Mouse (Mus musculus): Measurements from ENCODE around the gene Tprgl.

Gene Tprgl

DNA sequence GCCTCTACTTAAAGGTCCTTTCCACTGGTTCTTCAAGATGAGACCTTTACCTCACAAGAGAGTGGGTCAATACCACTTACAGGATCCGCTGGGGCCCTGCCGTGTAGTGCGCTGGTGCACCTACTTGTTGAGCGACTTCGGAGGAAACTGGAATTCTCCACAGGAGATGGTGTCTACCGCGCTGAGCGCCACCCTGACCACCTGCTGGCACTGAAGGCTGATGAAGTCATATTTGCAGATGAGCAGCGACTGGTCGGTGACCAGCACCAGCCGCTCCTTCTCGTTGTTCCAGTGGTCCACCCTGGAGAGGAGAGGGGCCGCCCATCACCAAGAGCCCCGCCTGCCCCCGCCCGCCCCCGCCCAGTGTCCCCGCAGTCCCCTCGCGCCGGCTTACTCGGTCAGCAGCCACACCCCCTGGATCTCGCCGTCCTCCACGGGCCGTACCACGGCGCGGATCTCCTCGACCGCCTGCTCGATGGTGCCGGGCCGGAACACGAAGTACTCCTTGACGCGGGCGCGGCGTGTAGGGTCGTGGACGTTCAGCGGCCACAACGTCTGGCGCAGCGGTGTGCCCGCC, 417 bp downstream of the Tprgl start:
- DNase-seq (ENCODE audit: low read depth, low spot score) = no peak

DNA sequence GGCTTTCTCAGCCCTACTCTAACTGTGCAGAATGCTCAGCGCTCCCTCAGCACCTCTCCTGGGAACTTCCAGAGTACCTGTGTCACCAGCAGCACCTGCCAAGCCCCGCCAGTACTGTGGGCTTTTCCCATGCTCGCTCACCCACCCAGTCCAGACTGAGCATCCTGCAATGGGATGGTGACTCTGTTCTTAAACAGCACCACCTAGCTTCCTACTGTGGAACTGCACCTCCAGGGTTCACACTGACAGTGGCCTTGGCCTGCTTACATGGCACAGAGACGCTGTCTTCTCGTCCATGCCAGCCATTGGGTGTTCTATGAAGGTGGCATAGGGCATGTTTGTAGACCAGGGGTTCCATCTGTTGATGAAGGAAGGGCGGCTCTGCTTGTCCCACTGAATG, 1.5 kb downstream of the Tprgl start:
- peak; percentile 65 for DNase-seq (ENCODE audit: low read depth, low spot score)

DNA sequence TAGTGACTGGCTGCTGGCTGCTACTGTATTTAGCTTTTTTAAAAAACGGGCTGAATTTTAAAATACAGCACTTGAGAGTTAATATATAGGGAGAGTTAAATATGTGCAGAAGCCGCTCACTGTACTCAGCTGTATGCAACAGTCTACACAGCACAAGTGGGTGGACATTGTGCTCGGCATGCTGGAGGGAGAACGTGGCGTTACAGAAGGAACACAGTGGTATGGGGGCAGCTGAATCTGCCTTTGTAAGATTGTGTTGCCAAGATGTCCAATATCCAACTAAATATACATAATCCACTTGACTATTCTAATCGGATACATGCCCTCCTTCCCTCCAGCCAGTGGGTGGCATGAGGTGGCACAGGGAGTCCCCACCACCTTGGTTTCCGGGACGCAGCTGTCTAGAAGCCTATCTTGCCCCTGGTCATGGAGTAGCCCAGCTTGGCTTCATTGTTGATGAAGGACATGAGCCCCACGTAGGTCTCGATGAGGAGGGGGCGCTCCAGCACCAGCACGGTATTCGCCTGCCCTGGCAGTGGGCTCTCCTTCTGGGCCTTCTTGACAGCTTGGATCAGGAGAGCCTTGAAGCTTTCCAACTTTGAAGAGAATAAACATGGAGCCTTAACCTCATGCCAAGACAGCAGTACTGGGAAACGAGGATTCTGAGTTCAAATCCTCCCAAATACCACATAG, 2.4 kb downstream of the Tprgl start:
- no peak for DNase-seq (ENCODE audit: low read depth, low spot score)

DNA sequence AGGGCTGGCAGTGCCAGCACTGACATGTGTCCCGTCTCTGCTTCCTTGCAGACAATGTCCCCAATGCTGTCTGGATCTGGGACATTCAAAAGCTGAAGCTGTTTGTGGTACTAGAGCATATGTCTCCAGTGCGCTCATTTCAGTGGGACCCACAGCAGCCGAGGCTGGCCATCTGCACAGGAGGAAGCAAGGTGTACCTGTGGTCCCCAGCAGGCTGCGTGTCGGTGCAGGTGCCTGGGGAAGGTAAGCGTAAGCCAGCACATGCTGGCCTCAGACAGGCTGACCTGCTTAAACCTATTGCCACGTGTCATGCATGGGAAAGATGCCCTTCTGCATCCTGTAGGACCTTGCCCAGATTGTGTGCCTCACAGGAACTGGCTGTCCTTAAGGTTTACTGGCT, 4.4 kb downstream of the Tprgl start:
- no peak for DNase-seq (ENCODE audit: low read depth, low spot score)

DNA sequence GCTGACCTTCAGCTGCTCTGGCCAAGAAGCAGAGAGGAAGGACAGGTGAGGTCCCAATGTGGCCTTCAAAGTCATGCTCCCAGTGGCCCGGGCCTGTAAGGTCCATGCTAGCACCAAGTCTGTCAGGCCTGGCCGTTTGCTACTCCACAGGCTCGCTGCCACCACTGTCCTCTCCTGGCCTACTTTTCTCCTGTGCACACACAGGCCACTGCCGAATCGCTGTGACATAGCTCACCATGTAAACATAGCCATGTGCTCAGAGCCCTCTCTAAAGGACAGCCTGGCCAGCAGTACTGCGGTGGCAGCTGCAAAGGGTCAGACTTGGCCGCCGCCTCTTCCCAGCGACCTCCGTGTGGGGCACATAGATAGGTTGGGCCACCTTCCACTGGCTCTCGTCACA, 6.4 kb downstream of the Tprgl start:
- DNase-seq (ENCODE audit: low read depth, low spot score) = no peak

DNA sequence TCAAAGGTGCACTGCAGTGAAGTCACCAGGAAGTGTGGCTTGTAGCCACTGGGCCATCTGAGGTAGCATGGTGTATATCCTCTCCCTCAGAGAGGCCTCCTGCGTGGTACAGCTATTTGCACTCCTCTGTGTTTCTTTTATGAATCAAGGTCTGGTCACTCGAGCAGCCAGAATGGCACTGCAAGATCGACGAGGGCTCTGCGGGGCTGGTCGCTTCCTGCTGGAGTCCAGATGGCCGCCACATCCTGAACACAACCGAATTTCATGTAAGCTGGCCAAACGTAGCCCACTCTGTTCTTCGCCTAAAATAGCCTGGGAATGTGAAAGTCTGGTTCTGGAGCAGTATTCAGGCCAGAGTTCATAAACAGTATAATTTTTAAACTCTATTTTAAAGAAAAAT, 14.1 kb downstream of the Tprgl start:
- DNase-seq (ENCODE audit: low read depth, low spot score) = no peak

DNA sequence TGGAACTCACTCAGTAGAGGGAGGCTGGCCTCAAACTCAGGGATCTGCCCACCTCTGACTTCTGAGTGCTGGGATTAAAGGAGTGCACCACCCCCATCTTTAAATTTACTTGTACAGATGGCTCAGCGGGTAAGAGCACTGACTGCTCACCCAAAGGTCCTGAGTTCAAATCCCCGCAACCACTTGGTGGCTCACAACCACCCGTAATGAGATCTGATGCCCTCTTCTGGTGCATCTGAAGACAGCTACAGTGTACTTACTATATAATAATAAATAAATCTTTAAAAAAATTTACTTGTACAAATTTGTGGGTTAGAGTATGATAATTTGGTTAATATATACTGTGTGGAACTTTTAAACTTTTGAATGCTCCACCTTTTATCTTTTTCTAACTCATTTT, 15.8 kb downstream of the Tprgl start:
- no peak for DNase-seq (ENCODE audit: low read depth, low spot score)

DNA sequence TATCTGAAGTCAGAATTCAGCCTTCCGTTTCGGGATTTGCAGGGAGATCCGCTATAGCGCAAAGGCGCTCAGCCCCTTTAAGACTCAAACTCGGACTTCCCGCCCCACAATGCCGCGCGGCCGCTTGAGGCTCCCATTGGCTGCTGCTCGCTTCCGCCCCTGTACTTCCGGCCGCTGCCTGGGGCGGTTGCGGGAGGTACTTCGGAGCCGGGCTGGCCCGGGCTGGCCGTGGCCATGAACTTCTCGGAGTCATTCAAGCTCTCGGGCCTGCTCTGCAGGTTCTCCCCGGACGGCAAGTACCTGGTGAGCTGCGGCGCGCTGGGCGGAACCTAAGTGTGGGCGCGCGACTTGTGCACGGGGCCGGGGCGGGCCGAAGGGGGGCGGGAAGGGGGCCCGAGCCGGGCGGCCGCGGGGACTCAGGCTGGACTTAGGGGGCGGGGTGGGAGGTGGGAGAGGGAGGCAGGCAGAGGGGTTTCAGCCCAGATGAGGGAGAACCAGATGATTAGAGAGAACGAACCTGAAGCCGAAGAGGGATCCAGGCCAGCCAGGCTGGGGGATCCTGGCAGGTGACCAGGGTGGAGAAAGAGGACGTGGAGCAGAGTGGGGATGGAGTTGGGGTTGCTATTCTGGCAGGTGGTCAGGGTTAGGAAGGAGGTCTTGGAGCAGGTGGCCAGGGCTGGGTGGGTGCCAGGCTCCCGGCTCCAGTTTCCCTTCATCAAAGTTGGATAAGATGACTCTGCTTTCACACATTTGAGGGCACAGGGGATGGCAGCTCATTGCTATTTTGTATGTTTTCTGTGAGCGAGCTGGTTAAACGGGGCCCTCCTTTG, 18.0 kb downstream of the Tprgl start, which contains the start of gene Wrap73:
Wrap73 (plus strand) TSS at position 162 of the 830 bp plus-strand sequence.
- peak; percentile 84 for DNase-seq (ENCODE audit: low read depth, low spot score)

DNA sequence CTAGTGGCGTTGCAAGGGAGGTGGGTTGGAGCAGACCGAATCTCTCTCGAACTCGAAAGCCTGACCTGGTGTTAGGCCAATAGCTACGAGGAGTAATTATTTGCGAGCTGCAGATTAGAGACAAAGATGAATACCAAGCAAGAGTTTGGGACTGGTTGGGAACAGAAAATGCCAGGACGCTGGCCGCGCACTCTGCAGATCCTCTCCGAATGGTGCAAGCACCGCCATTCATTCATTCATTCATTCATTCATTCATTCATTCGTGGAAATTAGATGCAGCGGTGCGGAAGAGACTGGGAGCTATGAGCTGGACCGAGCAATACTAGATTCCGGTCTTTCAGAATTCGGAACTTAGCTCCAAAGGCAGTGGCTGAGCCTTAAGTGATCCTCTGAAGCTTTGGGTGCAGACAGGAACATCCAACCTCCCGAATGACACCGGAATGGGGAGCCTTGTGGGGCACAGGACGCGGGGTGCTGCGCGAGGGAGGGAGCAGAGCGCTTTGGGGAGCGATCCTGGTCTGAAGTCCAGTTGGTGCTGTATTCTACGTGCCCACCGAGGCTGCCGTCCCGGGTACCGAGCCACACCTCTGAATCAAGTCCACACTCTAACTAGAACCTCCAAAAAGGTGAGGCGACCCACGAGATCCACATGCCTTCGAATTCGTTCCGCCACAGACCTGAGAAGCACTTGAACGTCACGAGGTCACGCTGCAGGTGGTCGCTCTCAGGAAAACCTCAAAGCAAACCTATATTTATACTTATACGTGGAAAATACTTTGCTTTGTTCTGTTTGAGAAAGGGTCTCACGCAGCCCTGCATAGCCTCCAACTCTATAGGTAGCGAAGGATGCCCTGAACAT, 19.2 kb downstream of the Tprgl start:
- DNase-seq (ENCODE audit: low read depth, low spot score) = no peak

DNA sequence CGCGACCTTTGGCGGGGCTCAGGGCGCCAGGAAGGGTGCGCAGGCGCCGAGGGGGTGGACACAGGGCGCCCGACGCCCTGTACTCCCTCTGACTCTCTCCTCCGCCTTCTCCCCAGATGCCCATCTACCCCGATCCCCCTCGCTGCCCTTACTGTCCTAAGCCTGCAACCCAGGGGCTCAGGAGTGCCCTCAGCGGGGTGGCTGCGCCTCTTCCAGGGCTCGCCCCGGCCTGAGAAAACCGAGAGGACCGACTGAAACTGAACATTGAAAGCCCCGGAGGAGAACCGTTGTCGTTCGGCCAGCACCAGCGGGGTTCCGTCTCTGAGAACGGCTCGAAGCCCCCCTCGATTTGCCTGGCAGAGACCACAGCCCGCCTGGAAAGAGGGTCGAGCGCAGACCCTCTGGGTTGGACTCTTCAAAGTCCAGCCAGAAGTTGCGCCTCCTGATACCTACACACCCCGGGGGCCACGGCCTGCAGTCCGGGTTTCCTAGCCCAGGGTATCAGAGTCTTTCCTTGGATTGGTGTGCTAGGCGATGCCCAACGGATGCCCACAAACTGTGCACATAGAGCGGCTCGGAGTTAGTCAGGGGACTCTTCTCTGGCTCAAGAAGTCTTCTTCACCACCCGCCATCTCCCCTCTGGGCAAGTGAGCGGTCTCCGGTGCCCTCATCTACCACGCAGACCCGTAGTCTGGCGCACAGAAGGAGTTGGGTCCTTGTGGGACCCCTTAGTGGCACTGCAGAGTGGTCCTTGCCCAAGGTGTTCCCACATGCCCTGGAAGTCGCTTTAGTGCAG, 20.1 kb downstream of the Tprgl start:
- DNase-seq (ENCODE audit: low read depth, low spot score) = no peak

DNA sequence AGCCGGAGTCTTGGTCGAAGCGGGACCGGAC, 20.5 kb downstream of the Tprgl start, which contains the start of gene Trp73:
Trp73 (minus strand) TSS at position 27 of the 31 bp plus-strand sequence.
- no peak for DNase-seq (ENCODE audit: low read depth, low spot score)

DNA sequence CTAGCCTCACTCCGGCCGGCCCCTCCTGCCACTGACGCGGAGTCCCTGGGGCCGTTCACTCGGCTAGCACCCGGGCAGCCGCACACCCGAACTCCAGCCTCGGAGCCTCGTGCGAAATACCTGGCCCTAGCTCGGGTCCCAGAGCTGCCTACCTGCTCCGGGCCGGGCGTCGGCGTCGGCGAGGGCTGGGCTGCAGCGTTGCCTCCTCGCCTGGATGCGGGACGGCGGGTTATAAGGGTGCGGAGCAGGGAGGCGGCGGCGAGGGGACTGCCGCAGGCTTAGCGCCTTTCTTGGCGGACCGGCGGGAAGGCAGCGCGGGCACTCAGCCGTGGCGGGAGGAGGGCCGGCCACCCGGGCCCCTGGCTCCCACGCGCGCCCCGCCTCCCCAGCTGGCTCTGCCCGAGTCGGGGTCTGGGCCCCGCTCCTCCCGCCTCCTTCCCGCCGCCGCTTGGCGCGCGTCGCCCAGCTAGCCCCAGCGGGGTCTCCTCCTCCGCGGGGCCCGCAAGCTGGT, 20.7 kb downstream of the Tprgl start:
- DNase-seq (ENCODE audit: low read depth, low spot score) = no peak

DNA sequence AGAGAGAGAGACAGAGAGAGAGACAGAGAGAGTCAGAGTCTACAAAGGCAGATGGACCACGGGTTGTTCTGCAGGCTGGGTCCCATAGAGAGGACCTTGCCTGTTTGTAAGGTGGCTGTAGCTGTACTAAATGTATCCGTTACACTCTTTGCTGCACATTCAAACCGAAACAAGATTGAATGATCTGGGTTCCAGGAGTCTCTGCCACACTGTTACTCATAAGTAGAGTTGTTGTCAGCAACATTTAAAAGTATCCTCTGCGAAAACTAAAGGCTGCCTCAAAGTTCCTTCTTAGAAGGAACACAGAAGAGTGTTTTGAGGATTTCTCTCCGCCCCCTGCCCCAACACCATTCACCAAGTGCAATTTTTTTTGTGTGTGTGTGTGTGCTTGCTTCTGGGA, 23.3 kb downstream of the Tprgl start:
- no peak for DNase-seq (ENCODE audit: low read depth, low spot score)

DNA sequence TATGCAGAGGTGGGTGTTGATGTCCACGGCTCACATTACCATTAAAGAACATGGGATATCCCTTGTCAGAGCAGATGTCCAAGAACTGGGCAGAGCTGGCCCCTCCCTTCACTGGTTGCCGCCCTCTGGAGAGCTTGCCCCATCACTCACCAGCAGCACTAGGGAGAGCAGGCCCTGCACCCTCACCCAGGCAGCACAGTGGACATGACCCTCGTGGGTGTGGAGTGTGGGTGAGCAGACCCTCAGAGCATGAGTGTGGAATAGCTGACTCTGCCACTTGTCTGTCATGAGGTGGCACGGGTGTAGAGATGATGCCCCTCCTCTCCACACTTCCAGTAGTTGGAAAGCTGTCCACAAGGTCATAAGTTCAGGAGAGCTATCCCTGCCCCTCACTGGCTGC, 25.7 kb downstream of the Tprgl start:
- no peak for DNase-seq (ENCODE audit: low read depth, low spot score)

DNA sequence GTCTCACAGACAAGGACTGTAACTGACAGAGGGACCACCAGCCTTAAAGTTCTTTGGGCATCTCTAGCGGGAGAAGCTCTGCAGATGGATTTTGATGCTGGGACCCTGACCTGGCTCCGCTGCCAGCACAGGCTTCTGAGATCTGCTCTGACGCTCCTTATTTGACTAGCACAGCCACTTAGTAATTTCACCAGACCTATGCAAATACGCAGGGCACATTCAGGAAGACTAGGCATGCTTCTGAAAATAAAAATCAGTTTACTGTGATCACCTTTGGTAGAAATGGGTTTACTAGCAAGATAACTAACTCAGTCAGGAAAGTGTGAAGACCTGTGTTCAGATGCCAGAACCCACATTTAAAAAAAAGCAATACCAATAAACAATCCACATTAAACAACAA, 28.6 kb downstream of the Tprgl start:
- DNase-seq (ENCODE audit: low read depth, low spot score) = no peak

DNA sequence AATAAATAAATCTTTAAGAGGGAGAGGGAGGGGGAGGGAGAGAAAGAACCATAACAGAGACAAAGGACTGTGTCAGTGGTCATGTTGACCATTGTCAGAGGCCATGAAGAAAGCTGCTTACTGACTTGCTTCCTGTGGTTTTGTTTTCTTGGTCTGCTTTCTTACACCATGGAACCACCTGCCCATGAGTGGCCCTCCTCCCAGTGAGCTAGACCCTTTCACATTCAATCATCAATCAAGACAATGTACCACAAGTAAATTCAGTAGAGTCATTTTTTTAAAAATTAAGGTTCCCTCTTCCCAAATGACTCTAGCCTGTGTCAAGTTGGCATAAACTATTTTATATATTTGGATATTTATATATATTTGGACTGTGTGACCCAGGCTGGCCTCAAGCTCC, 30.5 kb downstream of the Tprgl start:
- DNase-seq (ENCODE audit: low read depth, low spot score) = no peak

DNA sequence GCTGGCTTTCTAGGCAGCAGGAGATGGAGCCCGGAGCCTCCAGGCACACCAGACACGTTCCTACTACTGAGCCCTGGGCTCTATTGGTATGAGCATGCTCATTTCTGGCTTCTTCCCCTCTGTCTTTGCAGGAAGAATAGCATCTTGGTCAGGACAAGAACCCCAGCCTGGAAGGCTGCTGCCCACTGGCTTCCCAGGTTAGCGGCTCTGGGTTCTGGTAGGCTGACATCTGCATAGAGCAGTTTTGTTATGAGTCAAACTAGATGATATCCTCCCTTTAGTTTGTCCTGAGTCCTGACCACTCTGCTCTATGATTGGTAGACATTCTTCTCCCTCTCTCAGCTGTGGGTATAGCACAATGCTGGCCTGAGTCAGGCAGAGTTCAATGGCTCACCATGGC, 33.2 kb downstream of the Tprgl start:
- DNase-seq (ENCODE audit: low read depth, low spot score) = no peak

DNA sequence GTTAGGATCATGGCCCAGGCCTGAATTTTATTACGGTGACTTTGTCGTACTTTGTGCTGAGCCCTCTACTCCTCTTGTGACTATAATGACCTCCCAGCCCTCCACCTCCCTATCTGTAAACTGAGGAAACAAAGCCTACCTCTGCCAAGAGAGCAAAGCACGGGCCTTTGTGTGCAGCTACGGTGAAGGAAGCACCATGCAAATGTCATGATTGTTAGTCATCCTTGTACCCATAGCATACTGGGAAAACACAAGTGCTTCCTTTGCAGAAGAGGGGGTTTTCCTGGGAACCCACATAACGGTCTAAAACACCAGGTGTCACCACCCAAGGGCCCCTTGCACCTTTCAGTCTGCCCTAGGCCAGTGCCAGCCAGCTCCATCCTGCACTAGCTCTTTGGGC, 35.3 kb downstream of the Tprgl start:
- DNase-seq (ENCODE audit: low read depth, low spot score) = no peak

DNA sequence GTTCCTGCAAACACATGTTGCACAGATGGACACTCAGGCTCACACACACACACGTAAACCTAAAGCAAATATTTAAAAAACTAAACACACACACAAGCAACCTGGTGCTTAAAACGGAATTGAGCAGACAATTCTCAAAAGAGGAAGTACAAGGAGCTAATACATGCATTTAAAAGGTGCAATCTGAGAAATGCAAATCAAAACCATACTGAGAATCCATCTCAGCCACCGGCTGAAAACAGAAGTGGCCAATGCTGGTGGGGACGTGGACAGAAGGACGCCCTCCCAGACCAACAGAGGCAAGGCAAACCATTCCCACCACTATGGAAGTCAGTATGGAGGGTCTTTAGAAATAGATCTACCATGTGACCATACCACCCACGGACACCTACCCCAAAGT, 36.9 kb downstream of the Tprgl start:
- no peak for DNase-seq (ENCODE audit: low read depth, low spot score)

DNA sequence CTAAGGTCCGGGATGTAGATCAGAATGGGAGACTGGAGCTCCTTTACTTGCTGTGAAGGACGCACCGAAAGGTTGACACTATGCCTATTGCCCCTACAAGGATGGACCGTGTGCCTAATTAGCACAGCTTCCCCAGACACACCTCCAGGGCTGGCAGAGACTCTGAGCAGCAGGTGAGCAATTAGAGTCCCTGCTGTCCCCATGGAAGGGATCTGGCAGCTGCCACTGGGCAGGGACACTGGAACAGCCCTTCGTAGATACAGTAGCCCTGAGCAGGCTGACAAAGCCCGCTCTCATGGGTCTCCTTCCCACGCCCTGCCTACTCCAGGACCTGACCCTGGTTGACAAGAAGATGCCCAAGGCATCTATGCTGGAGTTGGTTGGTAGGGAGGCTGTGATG, 38.1 kb downstream of the Tprgl start:
- DNase-seq (ENCODE audit: low read depth, low spot score) = no peak

DNA sequence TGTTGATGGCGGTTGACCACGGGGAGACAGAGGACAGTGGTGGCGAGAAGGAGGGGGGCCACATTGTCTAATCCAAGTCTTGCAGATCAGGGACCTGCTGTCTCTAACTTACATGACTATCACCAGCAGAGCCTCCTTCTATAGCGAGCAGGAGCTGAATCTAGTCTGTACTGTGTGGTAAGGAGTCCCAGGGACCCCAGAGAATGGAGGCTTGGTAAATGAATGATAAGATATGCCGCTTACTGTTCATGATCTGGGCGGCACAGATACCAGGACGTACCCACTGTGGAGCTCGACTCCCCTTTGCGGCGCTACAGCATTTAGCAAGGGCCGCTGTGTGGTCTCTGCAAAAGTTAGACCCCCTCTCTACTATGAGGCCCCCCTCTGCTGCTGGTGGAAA, 38.7 kb downstream of the Tprgl start:
- DNase-seq (ENCODE audit: low read depth, low spot score) = no peak

DNA sequence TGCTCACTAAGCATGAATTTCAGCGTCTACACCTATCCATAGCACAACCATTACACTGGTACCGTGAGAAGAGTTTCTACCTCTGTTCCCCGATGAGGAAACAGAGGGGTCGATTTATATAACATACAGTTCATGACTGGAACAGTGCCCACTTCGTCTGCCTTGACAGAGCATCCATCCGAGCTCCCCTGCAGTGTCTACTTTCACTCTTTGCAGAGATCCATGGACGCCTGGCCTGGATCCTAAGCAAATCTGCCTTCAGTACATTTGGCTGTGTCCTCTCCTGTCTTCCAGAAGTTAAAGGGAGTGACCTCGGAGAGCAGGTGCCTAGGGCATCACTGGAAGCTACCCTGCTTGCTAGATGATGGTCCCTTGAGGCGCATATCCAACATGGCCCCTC, 41.3 kb downstream of the Tprgl start:
- no peak for DNase-seq (ENCODE audit: low read depth, low spot score)
